Mouse (Mus musculus) T-helper 2 cell (primary cell): ENCODE results near the gene Irf8.

Source experiments
- in situ Hi-C: fragments of 300-600 bp; cut with MboI, MseI; formaldehyde crosslinking; loops from one replicate; pipeline ENCODE4 v1.15.1; 2025; ENCODE audit warnings: high pct_unique_total_duplicates

Gene Irf8

GRCm38 (mm10) chr8:120745226-120745625, 9.1 kb downstream of the Irf8 start:
- in situ Hi-C loops = no loop called here

- in situ Hi-C loops = no loop called here
Measured at GRCm38 (mm10) chr8:120746007-120746701, 10.0 kb downstream of the Irf8 start.

GRCm38 (mm10) chr8:120747286-120747685, 11.1 kb downstream of the Irf8 start:
- in situ Hi-C loops = no loop called here

- in situ Hi-C loops = loop anchor here (5.0 kb wide), 1 partner anchor 42 kb away; no protein-coding TSS in a partner anchor
Measured at GRCm38 (mm10) chr8:120750616-120751015, 14.5 kb downstream of the Irf8 start.

- in situ Hi-C loops = loop anchor here (5.0 kb wide), 1 partner anchor 41 kb away; no protein-coding TSS in a partner anchor
Measured at GRCm38 (mm10) chr8:120751226-120752081, 15.3 kb downstream of the Irf8 start.

DNA sequence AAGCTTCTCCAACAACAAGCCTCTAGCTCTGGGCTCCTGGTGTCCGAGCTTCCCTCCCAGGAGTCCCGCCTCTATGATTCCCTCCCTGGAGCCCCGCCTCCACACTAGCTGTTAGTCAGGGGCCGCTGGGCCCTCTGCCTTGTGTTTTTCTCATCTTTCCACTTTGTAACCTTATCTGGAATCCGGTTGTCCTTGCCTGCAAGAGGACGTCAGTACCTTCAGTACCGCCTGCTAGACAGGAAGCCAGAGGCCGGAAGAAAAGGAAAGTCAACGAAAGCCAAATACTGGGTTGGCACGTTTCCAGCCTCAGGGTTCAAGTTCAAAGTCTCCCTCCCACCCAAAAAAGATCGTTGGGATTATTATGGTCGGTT, 15.9 kb downstream of the Irf8 start:
- in situ Hi-C loops = loop anchor here (5.0 kb wide), 1 partner anchor 40 kb away; no protein-coding TSS in a partner anchor

DNA sequence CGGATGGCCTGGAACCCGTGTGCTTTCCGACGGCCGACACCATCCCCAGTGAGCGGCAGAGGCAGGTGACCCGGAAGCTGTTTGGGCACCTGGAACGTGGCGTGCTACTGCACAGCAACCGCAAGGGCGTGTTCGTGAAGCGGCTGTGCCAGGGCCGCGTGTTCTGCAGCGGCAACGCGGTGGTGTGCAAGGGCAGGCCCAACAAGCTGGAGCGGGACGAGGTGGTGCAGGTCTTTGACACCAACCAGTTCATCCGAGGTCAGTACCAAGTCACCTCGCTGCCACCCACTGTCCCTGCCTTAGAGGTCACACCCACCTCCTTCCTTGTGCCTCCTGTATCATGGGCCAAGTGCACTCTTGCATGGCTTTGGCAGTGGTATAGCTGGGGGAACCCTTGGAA, 17.3 kb downstream of the Irf8 start:
- in situ Hi-C loops = loop anchor here (5.0 kb wide), 1 partner anchor 39 kb away; no protein-coding TSS in a partner anchor

DNA sequence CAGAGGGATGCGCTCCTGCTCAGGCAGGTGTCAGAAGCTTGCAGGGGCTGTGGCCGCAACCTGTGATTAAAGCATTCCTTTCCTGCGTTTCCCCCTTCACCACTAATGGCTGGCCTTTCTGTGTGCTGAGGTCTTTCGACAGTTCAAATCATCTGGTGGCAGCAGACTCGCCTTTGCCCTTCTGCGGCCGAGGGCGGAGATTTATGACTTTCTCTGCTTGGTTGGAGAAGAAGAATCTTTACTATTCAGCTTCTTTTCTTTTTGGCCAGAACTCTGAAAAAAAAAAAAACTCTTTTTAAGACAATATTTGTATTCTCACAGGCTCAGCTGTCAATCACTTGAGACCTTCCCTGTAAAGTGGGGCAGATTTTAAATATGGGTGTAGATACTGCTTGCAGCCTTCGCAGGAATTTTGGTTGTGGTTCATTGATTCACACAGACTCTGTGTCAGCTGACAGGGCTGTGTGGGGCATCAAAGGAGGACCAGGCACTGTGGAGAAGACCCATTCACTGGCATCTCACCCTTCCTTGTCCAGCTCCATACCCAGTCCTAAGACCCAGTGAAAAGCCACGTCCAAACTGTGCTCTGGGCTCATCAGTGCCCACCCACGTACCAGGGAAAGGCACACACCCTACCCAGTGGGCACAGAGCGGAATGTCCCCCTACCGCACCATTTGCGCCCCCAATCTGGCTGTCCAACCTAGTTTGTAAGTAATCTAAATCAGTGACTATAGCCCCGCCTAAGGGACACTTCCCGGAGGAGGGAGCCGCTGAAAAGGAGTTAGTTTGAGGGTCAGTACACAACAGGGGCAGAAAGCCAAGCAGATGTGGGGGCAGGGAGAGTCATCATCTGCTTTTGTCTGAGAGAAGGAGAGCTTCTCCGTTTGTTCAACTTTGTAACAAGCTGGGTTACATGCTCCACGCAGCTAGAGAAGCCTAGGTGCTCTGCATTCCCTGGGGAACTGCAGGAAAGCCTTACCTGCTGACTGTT, 19.4 kb downstream of the Irf8 start:
- in situ Hi-C loops = no loop called here

- in situ Hi-C loops = no loop called here
Measured at GRCm38 (mm10) chr8:120758005-120758404, 21.8 kb downstream of the Irf8 start.

- in situ Hi-C loops = no loop called here
Measured at GRCm38 (mm10) chr8:120759847-120760246, 23.7 kb downstream of the Irf8 start.

- in situ Hi-C loops = no loop called here
Measured at GRCm38 (mm10) chr8:120760341-120761215, 24.4 kb downstream of the Irf8 start.

GRCm38 (mm10) chr8:120763267-120763666, 27.1 kb downstream of the Irf8 start:
- in situ Hi-C loops = no loop called here

GRCm38 (mm10) chr8:120764638-120765037, 28.5 kb downstream of the Irf8 start:
- in situ Hi-C loops = no loop called here

- in situ Hi-C loops = no loop called here
Measured at GRCm38 (mm10) chr8:120766622-120767021, 30.5 kb downstream of the Irf8 start.

GRCm38 (mm10) chr8:120768454-120769218, 32.5 kb downstream of the Irf8 start:
- in situ Hi-C loops = no loop called here

DNA sequence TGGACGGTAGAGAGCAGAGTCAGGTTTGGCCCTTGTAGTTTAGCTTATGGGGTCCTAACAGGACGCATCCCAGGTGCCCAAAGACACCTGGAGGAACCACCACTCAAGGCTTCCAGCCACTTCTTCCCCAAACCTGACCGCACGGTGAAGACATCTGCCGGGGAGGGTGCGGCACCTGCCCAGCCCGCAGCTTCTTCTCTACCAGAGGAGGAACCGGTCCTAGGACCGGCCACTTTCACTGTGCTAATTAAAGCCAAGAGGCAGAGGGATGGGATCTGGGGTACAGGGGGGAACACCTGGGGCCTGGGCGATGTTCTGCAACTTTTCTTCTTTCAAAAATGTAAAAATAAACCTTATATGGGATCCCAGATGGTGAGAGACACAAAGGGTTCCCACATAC, 41.0 kb downstream of the Irf8 start:
- in situ Hi-C loops = no loop called here

DNA sequence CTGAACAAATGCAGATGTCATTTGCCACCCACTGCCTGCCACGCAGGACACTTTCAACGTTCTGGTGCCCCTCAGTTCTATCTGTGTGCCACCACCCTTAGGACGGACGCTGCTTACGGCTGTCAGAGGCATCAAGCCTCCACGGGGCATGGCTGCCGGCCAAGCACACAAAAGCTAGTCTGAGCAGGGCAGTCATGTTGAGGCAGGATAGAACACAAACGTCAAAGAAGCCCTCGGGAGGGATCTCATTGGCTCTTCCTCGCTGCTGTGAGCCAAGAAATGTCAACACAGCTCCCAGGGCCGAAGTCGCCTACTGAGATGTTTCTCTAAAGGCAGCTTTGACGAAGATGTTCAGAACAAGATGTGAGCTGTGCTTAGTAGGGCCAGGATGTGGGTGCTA, 41.6 kb downstream of the Irf8 start:
- in situ Hi-C loops = no loop called here

DNA sequence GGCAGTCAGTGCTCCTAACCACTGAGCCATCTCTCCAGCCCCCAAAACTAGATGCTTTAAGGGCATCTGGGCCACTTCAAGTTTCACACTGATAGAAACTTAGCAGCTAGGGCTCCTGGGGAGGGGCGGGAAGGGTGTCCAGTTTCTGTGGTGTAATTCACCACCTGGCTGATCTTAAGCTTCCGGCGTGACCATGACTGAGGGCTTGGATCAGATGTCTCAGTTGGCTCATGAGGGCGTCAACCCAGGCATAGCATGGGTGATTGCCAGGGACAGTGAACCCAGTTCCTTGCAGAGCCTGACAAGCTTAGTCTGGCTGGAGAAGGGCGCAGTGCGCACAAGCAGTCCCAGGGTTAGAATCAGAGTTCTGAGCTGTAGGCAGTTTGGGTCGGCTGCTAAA, 42.9 kb downstream of the Irf8 start:
- in situ Hi-C loops = no loop called here

DNA sequence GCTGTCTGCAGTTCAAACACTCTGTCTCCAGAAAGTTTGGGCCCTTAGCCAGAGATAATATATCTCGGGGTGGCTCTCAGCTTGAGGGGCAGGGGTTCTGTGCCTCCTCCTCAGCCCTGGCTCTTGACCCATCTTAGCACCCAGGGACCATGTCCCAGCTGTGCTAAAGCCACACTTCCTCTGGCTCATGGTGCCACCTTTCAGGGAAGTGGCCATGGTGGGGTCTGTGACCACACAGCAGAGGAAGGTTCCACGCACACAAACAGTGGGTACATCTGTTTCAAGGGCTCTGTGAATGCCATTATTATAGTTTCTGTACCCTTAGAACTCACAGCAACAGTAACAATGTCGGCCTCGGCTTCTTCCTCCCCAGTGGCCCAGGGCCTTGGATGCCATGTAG, 47.6 kb downstream of the Irf8 start:
- in situ Hi-C loops = no loop called here

- in situ Hi-C loops = no loop called here
Measured at GRCm38 (mm10) chr8:120786753-120787152, 50.6 kb downstream of the Irf8 start.
